ENCODE assay signal across 33 mouse cellular contexts in the genomic region with DNA sequence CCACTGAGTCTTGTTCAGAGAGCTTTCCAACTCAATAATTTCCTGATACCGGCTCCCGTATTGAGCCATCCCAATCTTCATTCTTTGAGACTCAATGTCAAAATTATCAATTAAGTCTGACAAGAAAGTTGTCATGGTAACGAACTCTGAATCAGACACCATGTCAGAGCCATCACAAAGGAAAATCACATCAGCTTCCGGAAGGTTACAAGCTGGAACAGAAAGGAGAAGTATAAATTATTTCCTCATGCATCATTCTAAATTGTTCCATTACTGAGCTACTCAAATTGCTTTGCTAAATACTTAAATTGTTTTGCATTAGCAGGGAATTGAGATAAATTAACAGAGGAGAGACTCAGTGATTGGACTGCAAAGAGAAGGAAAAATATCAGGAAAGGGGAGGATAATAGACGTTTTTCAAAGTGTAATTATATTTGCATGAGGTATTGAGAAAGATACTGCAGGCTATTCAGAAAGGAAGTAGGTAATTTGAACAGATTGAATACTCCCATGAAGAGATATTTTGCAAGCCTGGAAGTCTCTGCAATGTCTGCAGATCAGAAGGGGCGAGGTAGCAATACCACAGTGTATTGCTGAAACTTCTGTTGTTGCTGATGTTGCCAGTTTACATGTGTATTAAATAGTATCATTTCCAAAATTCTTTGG. TPM values are rescaled to one million over a fixed set of nuclear protein-coding genes. Genes with fewer than 3 reads are reported as not detected.
A peak's percentile ranks its signal among the peaks of the same experiment; 100 is the strongest.
DNase-seq lines count a peak whose midpoint lies in the region; ATAC-seq and TF ChIP-seq lines count a peak whose summit lies in the region.
"Had no signal": no experiment of that assay in that cellular context is flagged by ENCODE, and none has a peak within 500 bp of the region (broad histone marks: within the 10 kb centered on the region; RNA-seq: fewer than 3 reads in every experiment).

No protein-coding gene starts in this region.

- no peak for ATAC-seq in hindbrain, embryonic 13.5 days (ENCODE audit: low FRiP score)
- no peak for ATAC-seq in midbrain, embryonic 16.5 days
- no peak for ATAC-seq in midbrain, embryonic 11.5 days (ENCODE audit: low FRiP score)
- ATAC-seq in forebrain, postnatal 0 days = peak; percentile 93
- ATAC-seq: inflammation-experienced regulatory T-cells, adult 6 months had no signal

- H3K4me1 ChIP-seq in hindbrain, embryonic 13.5 days (replicated peaks) = peaks cover 6% of the 10 kb centered on the region; the same call in 1 of the 2 replicates
- H3K4me1 ChIP-seq in hindbrain, embryonic 10.5 days (replicated peaks) = no peaks in the 10 kb centered on the region
- no peaks in the 10 kb centered on the region for H3K4me1 ChIP-seq in midbrain, embryonic 16.5 days (ENCODE audit: control insufficient read depth, insufficient read depth, low read length)
- H3K4me1 ChIP-seq in midbrain, embryonic 11.5 days (ENCODE audit: control insufficient read depth, insufficient read depth, low read length) = no peaks in the 10 kb centered on the region
- peaks cover 14% of the 10 kb centered on the region; the same call in 1 of the 2 replicates for H3K4me1 ChIP-seq in forebrain, postnatal 0 days (ENCODE audit: insufficient read depth)
- H3K4me1 ChIP-seq: heart, embryonic 10.5 days; heart, embryonic 15.5 days had no signal

- H3K27me3 ChIP-seq in hindbrain, embryonic 13.5 days = no peaks in the 10 kb centered on the region
- H3K27me3 ChIP-seq in hindbrain, embryonic 10.5 days (ENCODE audit: insufficient read depth, poor library complexity, severe bottlenecking) = no peaks in the 10 kb centered on the region
- H3K27me3 ChIP-seq in midbrain, embryonic 16.5 days (ENCODE audit: control insufficient read depth, insufficient read depth, low read depth, low read length) = no peaks in the 10 kb centered on the region
- H3K27me3 ChIP-seq in midbrain, embryonic 11.5 days (ENCODE audit: control insufficient read depth, insufficient read depth, low read length) = no peaks in the 10 kb centered on the region
- H3K27me3 ChIP-seq in forebrain, postnatal 0 days (ENCODE audit: insufficient read depth, low read length) = no peaks in the 10 kb centered on the region
- H3K27me3 ChIP-seq: heart, embryonic 15.5 days had no signal

- H3K9me3 ChIP-seq in hindbrain, embryonic 13.5 days = no peaks in the 10 kb centered on the region
- H3K9me3 ChIP-seq in hindbrain, embryonic 10.5 days = no peaks in the 10 kb centered on the region
- no peaks in the 10 kb centered on the region for H3K9me3 ChIP-seq in midbrain, embryonic 16.5 days (replicated peaks; ENCODE audit: control insufficient read depth, low read length, poor library complexity, severe bottlenecking)
- H3K9me3 ChIP-seq in midbrain, embryonic 11.5 days (ENCODE audit: control insufficient read depth, low read length) = no peaks in the 10 kb centered on the region
- H3K9me3 ChIP-seq in forebrain, postnatal 0 days (ENCODE audit: low read length) = no peaks in the 10 kb centered on the region
- H3K9me3 ChIP-seq: embryonic facial prominence, embryonic 13.5 days; heart, embryonic 10.5 days; heart, embryonic 15.5 days had no signal

- TF ChIP-seq CTCF in forebrain, postnatal 0 days (IDR thresholded peaks at IDR 0.05; ENCODE audit: low read depth) = no peak

- 57% methylated on average over 6 of the region's 6 CpGs for WGBS in hindbrain, embryonic 13.5 days
- WGBS in hindbrain, embryonic 10.5 days = 76% methylated on average over 6 of the region's 6 CpGs
- 51% methylated on average over 6 of the region's 6 CpGs for WGBS in midbrain, embryonic 16.5 days
- WGBS in midbrain, embryonic 11.5 days = 77% methylated on average over 6 of the region's 6 CpGs
- 40% methylated on average over 6 of the region's 6 CpGs for WGBS in forebrain, postnatal 0 days

- H3K4me2 ChIP-seq in hindbrain, embryonic 13.5 days = no peak overlapping the region
- no peak overlapping the region for H3K4me2 ChIP-seq in midbrain, embryonic 16.5 days (ENCODE audit: low read length)
- H3K4me2 ChIP-seq in midbrain, embryonic 11.5 days = no peak overlapping the region
- H3K4me2 ChIP-seq in forebrain, postnatal 0 days (ENCODE audit: low read depth) = no peak overlapping the region
- H3K4me2 ChIP-seq: embryonic facial prominence, embryonic 13.5 days; heart, embryonic 15.5 days had no signal

- intact Hi-C loops in heart, postnatal 25 days (cut with DNase I) = no loop called here

- H3K27ac ChIP-seq in hindbrain, embryonic 13.5 days = peak overlapping the region; percentile 37; the same call in 1 of the 2 replicates
- no peak overlapping the region for H3K27ac ChIP-seq in hindbrain, embryonic 10.5 days
- peak overlapping the region; percentile 6; the same call in 1 of the 2 replicates for H3K27ac ChIP-seq in midbrain, embryonic 16.5 days (ENCODE audit: low read length)
- no peak overlapping the region for H3K27ac ChIP-seq in midbrain, embryonic 11.5 days (ENCODE audit: low read depth, low read length)
- peak overlapping the region; percentile 51 for H3K27ac ChIP-seq in forebrain, postnatal 0 days (ENCODE audit: low read depth, low read length)
- H3K27ac ChIP-seq: embryonic facial prominence, embryonic 13.5 days; heart, embryonic 10.5 days; heart, embryonic 15.5 days; liver, embryonic 14.5 days; macrophage; stomach, postnatal 0 days had no signal

- H3K4me3 ChIP-seq in hindbrain, embryonic 13.5 days = no peak overlapping the region
- H3K4me3 ChIP-seq in hindbrain, embryonic 10.5 days = no peak overlapping the region
- H3K4me3 ChIP-seq in midbrain, embryonic 16.5 days (ENCODE audit: low read depth, low read length) = no peak overlapping the region
- H3K4me3 ChIP-seq in midbrain, embryonic 11.5 days (ENCODE audit: low read depth, low read length) = no peak overlapping the region
- H3K4me3 ChIP-seq in forebrain, postnatal 0 days (ENCODE audit: low read depth, low read length) = no peak overlapping the region
- H3K4me3 ChIP-seq: embryonic facial prominence, embryonic 13.5 days; heart, embryonic 10.5 days; heart, embryonic 15.5 days had no signal

- no peaks in the 10 kb centered on the region for H3K36me3 ChIP-seq in hindbrain, embryonic 13.5 days
- no peaks in the 10 kb centered on the region for H3K36me3 ChIP-seq in hindbrain, embryonic 10.5 days
- no peaks in the 10 kb centered on the region for H3K36me3 ChIP-seq in midbrain, embryonic 16.5 days (ENCODE audit: control insufficient read depth, insufficient read depth, low read length)
- no peaks in the 10 kb centered on the region for H3K36me3 ChIP-seq in midbrain, embryonic 11.5 days (ENCODE audit: control insufficient read depth, insufficient read depth, low read length)
- H3K36me3 ChIP-seq in forebrain, postnatal 0 days (ENCODE audit: insufficient read depth) = no peaks in the 10 kb centered on the region
- H3K36me3 ChIP-seq: embryonic facial prominence, embryonic 13.5 days; heart, embryonic 10.5 days; heart, embryonic 15.5 days had no signal

- H3K9ac ChIP-seq in hindbrain, embryonic 13.5 days = no peak overlapping the region
- H3K9ac ChIP-seq in midbrain, embryonic 16.5 days (ENCODE audit: low read depth, low read length) = no peak overlapping the region
- no peak overlapping the region for H3K9ac ChIP-seq in midbrain, embryonic 11.5 days (ENCODE audit: low read length)
- no peak overlapping the region for H3K9ac ChIP-seq in forebrain, postnatal 0 days
- H3K9ac ChIP-seq: embryonic facial prominence, embryonic 13.5 days; heart, embryonic 15.5 days; liver, embryonic 14.5 days had no signal

- no peak for DNase-seq in hindbrain, embryonic 10.5 days (ENCODE audit: low spot score)
- no peak for DNase-seq in midbrain, embryonic 11.5 days (ENCODE audit: low spot score, missing footprints)
- DNase-seq in forebrain, postnatal 0 days = peak; percentile 42
- DNase-seq in telencephalon, adult 2 months (ENCODE audit: low read depth, low spot score) = peak; percentile 5
- DNase-seq in heart, postnatal 25 days (ENCODE audit: low spot score) = no peak
- DNase-seq: adrenal gland, adult 2 months; adrenal gland, postnatal 36 days; B cell, adult 2 months; cerebellum, adult 8-10 months; cerebellum, postnatal 25 days; gastrocnemius, postnatal 10 days; heart, postnatal 36 days; kidney, adult 11 months; kidney, postnatal 14 days; layer of hippocampus, adult 9-11 months; liver; lung, adult 2 months; lung, postnatal 10 days; right cerebral cortex, adult 18-20 months; spleen, adult 18-20 months; thymus, adult 2 months; thymus, postnatal 36 days had no signal

RNA-seq across cellular contexts. Expression of gene Col6a5, which starts 31.9 kb away (rescaled TPM):
- 0.10 TPM in 1 of 2 replicates, not detected in the other for polyA plus RNA-seq in hindbrain, embryonic 13.5 days (2015; fragmentation: Nextera tagmentation; extraction: Ambion mirVana)
- polyA plus RNA-seq in hindbrain, embryonic 10.5 days (2016; fragmentation: Nextera tagmentation; extraction: Ambion mirVana) = 0.07 TPM in 2 replicates
- 0.29 and 0.82 TPM in 2 replicates for polyA plus RNA-seq in midbrain, embryonic 16.5 days (2015; fragmentation: Nextera tagmentation; extraction: Ambion mirVana)
- 0.03 TPM in 2 replicates for polyA plus RNA-seq in midbrain, embryonic 11.5 days (2014; fragmentation: Nextera tagmentation; extraction: Ambion mirVana)
- 1.1 and 1.3 TPM in 2 replicates for total RNA-seq in forebrain, postnatal 0 days (2014; rRNA removed)
- polyA plus RNA-seq in forebrain, postnatal 0 days (2015; fragmentation: Nextera tagmentation; extraction: Ambion mirVana) = 0.11 and 0.40 TPM in 2 replicates
- under 1 TPM; 0.16 to 0.28 TPM for total RNA-seq in heart, postnatal 25 days (2021)
- total RNA-seq: granulocyte monocyte progenitor cell, adult 5-6 weeks; megakaryocyte-erythroid progenitor cell, adult 5-6 weeks had no signal
- polyA plus RNA-seq: heart, embryonic 10.5 days; inflammation-experienced regulatory T-cells, adult 6 months; macrophage had no signal

Comparison
In these comparisons a context has a peak if more than half of its experiments do, and no peak if none do; other contexts are left out.
1. H3K27ac ChIP-seq: peak in hindbrain, embryonic 13.5 days (single experiment), midbrain, embryonic 16.5 days (single experiment) and forebrain, postnatal 0 days (single experiment); none in hindbrain, embryonic 10.5 days (single experiment) and midbrain, embryonic 11.5 days (single experiment).
2. DNase-seq: peak in forebrain, postnatal 0 days (single experiment) and telencephalon, adult 2 months (single experiment); none in hindbrain, embryonic 10.5 days (single experiment), midbrain, embryonic 11.5 days (single experiment) and heart, postnatal 25 days (single experiment).